Mouse (Mus musculus) urinary bladder, adult 18-20 months (tissue): ENCODE data around the gene Foxc2.
A peak's percentile ranks its signal among the peaks of the same experiment; 100 is the strongest.

Experiments used
- DNase-seq, 2 experiments: peaks; one replicate each; pipeline ENCODE4 v3.0.0; 2022; ENCODE audit warnings: low spot score in 2 of 2, mixed read lengths in 2 of 2

Foxc2 gene

DNA sequence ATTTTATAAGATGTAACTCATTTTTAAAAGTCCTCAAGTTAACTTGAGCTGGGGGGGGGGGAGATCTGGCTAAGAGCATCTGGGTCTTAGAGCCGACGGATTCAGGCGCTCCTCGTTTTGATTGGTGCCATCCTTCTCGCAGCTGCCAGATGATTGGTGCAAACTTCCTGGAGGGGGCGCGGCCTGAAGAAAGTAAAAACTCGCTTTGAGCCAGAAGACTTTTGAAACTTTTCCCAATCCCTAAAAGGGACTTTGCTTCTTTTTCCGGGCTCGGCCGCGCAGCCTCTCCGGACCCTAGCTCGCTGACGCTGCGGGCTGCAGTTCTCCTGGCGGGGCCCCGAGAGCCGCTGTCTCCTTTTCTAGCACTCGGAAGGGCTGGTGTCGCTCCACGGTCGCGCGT lies at the start of gene Foxc2:
TSS of gene Foxc2 (plus strand) at position 224 of the 400 bp plus-strand sequence.
- DNase-seq, result peak; percentile 58 to 81

DNA sequence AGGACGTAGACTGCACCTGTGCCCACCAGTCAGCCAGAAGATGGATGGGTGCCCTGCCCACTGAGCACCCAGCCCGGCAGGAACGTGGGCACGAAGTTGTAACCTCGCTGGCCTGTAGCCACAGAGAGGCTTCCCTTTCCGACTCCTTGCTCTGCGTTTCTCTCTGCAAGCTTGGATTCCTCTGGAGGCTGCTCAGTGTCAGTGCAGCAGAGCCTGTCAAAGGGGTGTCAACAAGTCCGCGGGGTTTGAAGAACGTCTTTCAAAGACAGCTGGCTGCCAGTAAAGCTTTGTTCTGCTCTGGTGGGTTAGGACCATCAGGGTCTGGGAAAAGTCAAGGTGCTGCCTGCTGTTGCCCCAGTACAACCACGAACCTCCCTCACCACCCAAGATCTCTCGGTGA lies 44.5 kb upstream of the Foxc2 start:
- DNase-seq, result no peak

DNA sequence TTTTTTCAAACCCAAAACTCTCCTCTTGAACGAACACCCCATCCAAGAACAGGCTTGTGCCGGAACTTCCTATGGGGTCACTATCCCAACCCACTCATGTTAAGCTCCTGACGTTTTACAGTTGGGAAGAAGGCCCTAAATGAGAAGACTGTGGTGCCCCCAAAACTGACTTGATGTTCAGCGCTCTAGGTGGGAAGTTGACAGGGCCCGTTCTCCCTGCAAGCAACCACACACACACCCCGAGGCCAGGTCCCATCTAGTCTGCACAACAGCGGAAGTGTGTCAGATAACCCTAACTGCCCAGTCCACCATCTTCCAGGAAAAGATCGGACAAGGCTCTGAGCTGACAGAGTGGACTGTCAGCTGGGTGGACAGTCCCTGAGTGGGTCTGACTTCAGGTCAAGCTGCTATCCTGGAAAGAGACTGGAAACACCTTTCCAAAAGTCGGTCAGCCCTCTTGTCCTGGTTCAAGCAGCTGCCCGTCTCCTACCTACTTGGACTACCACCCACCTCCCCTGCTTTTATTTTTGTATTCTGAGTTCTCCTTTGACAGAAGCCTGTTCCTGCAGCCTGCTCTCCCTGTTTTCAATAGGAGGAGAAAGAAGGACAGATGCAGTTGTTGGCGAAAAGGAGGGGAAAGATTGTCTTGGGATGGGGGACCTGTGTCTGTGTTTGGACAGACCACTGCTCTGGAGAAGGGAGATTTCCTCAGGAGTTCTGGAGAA lies 43.4 kb upstream of the Foxc2 start:
- DNase-seq, result no peak

DNA sequence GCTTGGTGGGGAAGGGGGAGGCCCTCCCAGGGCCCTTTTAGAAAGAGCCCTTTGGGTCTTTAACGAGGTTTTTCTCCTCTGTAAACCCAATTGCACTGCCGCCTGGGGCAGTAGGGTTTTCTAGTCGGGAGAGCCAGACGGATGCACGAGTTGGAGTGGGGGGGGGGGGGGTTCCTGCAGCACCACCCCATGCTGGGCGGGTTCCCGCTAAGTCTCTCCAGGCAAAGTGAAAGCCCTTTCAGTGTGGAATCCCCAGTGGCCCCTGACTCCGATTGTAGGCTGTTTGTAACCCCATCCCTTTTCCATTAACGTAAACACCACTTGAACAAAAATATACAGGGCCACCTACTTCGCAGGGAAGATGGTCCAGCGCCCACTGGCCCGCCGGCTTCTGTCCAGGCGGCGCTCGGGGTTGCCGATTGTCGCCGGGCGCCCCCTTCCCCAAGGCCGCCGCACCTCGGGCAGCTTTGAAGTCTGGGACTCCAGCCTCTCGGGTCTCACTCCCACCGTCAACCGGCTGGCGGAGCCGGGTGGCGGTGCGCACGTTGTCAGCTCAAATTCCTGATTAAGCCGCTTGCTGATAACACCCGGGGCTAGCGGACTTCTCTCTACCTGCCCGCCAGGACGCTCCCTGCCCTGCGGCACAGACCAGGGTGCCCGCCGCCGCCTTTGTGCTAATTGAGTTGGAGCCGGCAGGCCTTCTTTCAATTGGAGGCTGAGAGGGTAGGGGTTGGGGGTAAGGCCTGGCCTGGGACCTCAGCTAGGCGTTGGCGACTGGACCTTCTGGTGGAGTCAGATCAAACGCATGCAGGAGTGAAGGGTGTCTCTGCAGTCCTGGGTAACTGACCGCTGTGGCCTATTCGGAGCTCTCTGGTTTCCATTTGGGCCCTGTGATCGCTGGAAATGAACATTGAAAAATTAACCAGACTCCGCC lies 42.5 kb upstream of the Foxc2 start:
- no peak for DNase-seq

DNA sequence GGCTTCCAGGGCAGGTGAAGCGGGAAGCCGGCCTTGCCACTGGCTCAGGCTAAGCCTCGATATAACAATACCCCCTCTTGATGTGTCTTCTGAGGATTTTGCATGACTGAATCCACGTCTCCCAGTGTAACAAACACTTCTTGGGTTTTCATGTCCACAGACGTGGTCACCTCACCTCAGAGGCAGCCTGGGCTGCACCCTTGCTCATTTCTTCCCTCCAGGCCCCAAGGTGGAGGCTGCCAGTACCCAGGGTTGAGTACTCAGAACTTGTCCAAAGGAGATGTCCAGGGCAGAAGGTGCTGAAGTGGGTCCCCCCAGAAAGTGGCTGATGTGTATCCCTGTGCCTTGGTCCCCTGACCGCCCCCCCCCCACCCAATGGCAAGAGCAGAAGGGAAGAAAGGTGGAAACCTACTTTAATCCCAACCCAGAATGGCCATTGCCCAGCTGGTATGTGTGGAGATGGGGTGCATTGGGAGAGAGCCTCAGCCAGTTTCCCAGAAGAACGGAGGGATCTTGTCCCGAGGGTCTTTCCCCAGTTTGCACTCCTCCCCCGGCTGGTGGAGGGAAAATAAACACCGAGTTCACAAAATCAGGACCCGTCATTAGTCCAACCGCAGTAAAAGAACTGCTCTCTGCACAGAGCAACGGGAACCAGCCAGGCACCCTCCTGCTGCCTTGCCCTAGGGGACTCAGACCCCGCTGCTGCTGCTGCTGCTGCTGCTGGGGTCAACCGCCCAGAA lies 41.7 kb upstream of the Foxc2 start:
- DNase-seq, result no peak

DNA sequence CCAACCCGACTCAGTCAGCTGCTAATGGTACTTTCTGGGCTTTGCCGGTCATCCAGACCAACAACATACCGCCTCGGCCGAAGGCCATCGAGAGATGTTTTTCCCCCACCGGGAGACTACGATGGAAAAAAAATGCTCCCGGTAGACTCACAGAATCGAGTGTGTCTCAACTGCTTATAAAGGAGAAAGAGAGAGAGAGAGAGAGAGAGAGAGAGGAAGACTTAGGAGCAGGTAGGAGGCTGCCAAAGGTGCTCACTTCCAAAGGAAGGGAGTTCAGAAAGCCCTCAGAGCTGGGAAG lies 41.2 kb upstream of the Foxc2 start:
- no peak for DNase-seq

DNA sequence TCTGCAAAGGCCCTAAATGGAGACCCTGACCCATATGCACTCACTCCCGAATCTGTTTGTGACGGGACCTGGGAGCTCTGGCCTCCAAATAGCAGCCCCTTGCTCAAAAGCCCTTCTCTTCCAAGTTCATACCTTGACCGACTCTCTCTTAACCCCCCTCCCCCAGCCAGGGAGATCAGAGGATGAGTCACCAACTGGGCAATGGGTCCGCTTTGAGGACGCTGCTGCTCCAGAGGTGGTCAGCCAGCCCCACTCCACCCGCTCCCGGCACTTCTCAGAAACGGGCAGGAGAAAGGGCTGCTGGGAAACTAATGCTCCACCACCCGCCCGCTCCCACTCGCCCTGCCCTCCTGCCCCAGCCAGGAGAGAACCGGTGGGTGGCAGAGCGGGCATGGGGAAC lies 40.0 kb upstream of the Foxc2 start:
- DNase-seq, result no peak

DNA sequence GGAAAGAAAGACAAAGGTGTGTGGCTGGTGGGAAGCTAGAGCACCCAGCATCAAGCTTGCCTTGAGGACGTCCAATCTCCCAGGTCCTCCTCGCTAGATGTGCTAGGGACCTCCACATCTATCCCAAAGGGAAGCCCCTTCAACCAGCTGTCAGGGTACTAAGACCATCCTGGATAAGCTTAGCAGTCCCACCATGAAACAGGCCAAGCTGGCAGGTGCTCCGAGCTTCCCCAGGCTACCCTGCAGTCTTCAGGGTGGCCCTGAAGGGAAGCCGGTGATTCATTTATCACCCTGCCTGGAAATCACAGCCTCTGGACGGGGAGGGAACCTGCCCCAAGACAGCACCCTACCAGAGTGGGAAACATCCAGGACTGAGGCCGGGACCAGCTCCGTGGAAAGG lies 39.4 kb upstream of the Foxc2 start:
- DNase-seq, result no peak

DNA sequence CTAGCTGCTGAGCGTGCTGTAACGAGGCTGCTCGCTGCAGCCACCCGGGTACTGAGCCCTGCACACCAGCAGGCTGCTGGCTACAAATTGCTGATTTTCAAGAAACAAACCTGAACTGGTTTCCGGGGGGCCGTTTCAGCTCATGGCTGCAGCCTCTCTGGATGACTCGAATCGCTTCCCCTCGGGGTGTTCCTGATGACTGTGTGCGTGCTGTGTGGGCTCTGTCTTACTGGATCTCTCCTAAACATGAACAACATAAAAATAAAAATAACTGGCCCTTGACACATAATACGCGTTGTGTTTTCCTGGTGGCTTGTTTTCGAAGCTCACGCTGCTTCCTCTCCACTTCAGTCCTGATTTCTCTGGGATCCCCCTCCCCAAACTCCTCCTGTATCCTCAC lies 37.2 kb upstream of the Foxc2 start:
- DNase-seq, result no peak

DNA sequence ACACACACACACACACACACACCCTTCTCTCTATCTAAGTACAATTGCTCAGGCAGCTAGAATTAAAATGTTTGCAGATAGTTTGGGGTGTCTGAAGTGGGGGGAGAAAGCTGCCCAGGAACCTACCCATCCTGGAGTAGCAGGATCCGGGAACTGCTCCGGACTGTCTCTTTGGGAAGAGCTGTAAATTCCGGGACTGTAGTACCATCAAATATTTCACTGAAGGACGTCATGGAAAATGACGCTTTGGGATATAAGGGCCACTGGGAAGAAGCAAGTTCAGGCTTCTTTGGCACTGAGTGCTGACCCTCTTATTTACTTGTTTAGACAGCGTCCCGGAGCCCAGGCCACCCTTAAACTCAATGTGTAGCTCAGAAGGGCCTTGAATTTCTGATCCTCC lies 36.8 kb upstream of the Foxc2 start:
- DNase-seq, result no peak

DNA sequence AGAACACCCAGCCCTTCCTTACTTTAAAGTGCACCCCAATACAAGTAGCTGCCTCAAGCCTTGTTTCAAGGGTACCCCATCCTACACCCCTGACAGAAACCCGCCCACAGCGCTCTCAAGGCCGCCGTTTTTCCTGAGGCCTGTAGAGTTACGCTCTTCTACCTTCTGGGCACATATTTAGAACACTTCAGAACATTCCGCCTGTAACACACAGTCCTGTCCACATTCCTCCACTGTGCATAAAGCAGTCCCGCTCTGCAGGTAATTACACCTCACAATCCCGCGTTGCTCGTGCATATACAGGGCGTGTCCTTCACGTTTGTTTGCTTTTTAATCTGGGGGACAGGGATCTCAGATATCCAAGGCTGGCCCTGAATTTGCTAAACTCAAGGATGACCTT lies 36.0 kb upstream of the Foxc2 start:
- DNase-seq, result no peak

DNA sequence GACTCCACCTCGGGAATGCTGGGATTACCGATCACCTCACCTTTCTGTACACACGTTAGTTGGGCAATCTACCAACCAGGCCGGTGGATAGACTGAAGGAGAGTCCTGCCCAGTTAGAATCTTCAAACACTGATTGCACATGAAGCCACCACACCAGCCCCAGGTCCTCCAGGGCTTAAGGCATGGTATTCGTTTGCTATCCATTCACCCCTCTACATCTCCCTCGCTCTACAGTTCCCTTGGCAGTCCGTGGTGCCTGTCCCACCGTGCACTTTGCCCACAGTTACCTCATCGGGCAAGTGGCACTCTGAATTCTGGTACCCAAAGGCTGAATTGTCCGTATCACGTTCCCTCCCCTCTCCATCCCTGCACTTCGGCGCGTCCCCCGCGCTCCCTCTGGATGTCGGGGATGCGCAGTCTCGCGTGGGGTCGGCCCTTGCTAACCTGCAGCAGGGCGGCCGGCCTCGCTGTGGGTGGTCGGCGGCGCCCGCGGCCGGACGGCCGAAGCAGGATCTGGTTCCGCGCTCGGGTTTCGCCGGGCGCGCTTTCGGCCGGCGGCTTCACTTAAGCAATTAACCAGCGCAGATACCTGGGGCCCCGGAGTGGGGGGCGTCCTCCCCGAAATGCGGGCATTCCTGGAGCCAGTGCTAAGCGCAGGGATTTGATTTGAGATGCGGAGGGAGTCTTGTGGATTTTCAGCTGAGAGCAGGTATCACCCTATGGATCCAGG lies 35.4 kb upstream of the Foxc2 start:
- DNase-seq, result no peak

DNA sequence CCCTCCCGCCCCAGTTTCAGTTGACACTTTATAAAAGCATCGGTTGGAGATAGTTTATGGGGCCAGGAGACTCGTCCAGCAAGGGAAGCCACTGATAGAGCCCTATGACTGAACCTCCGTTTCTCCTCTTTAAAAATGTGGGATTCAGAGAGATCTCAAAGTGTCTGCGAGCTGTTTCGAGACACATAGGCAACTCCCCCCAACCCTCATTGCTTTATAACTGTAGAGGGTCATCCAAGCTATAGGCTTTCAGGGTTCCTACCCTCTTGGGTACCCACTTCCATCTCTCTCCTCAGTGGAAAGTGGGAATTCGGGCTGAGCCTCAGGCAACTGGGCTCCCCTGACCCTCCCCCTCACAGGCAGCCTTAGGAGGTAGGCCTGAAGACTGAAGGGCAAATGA lies 34.6 kb upstream of the Foxc2 start:
- no peak for DNase-seq

DNA sequence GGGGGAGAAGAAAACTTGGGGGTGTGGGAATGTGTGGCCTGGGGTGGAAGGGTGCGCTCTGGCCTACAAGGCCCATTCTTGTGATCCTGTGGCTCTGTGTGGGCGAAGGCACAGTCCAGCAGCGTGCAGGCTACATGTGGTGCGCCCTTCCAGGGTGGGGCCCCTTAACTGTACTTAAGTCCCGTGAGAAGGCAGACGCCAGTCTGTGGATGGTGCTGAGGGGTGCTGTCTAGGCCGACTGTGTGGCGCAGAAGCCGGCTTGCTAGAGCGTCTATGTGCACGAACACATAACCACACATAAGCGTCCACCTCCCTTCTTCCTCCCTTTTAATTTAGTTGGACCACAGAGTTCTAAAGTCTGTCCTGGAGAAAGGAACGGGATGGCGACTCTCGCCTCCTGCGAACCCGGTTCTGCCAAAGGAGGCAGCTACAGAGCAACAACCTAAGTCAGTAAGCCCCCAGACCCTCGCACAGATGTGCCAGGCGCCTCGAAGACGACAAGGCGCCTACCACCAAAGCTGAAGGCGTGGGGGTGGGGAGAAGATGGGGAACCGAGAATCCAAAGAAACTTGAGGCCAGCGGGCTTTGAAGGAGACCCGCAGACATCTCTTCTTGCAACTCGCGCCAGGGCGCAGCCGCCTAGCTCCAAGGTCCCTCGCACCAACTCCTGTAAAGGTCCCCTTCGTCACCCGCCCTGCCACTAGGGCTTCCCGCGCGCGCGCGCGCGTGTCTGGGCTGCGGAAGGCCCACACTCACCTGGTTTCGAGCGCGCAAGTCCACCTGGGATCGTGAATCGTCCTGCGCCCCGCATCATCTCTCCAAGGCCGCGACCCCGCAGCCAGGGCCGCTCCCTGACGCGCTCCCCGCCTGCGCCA lies 33.5 kb upstream of the Foxc2 start:
- no peak for DNase-seq

DNA sequence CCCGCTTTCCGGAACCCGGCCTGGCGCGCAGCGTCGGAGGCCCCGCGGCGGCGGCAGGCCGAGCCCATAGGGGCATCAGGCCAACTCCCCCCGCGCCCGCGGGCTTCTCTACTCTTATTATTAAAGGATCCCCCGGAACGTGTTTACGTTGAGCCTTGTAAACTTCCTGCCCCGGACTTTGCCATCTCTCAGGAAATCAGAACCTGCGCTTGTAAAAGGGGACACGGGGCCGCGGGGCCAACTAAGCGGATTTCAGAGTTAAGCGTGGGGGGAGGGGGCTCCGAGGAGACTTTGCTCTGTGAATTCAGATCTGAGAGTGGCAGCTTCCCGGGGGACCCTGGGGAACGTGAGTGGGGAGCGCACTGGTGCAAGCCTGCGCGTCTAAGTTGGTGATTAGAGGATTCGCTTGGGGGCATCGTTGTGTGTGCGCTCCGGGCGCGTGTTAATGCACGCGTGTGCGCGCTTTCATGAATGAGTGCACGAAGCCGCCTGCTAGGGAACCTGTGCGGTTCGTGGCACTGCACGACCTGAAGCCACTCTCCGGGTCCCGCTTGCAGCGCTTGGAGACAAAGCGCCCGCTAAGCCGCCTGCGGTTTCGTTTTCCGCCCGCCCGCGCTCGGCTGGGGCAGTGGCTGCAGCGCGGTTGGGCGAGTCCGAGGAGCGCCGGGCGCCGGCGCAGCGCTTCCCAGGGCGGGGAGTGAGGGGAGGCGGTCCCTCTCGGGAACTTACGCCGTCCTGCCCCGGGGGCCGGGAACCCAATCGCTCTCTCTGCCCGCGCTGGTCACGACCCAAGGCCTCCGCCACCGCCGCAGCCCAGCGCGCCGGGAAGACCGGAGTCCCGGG lies 32.7 kb upstream of the Foxc2 start:
- peak; percentile 74 to 79 for DNase-seq

DNA sequence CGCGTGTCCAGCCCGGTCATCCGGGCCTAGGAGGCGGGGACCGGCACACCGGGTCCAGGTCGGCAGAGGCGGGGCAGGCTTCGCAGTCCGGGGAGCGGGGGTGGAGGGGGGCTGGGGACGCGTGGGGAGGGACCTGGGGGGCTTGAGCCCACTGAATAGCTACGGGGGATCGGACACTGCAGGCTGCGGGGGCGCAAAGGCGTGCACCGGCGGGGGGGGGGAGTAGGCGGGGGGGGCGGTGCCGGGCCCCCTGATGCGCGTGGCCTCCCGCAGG lies 32.1 kb upstream of the Foxc2 start:
- no peak for DNase-seq

DNA sequence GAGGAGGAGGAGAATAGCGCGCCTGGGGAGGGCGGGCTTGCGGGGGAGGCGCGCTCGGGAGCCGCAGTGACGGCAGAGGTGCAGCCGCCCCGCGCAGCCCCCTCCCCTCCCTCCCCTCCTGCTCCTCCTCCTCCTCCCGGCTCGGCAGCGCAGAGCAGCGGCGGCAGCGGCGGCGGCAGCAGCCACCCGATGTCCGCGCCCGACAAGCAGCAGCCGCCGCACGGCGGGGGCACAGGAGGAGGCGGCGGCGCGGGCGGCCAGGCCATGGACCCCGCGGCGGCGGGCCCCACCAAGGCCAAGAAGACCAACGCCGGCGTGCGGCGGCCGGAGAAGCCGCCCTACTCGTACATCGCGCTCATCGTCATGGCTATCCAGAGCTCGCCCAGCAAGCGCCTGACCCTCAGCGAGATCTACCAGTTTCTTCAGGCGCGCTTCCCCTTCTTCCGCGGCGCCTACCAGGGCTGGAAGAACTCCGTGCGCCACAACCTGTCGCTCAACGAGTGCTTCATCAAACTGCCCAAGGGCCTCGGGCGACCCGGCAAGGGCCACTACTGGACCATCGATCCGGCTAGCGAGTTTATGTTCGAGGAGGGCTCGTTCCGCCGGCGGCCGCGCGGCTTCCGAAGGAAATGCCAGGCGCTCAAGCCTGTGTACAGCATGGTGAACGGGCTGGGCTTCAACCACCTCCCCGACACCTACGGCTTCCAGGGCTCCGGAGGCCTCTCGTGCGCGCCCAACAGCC lies 31.6 kb upstream of the Foxc2 start, which contains the start of gene Foxf1:
TSS of gene Foxf1 (plus strand) at position 177 of the 742 bp plus-strand sequence.
- peak in 1 of 2 experiments; percentile 58 for DNase-seq

DNA sequence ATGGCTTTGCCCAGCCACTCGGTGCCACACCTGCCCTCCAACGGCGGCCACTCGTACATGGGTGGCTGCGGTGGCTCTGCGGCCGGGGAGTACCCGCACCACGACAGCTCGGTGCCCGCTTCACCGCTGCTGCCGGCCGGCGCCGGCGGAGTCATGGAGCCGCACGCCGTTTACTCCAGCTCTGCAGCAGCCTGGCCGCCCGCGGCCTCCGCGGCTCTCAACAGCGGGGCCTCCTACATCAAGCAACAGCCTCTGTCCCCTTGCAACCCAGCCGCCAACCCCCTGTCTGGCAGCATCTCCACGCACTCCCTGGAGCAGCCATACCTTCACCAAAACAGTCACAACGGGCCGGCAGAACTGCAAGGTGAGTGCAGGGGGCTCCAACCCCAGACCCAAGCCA lies 31.0 kb upstream of the Foxc2 start:
- no peak for DNase-seq

DNA sequence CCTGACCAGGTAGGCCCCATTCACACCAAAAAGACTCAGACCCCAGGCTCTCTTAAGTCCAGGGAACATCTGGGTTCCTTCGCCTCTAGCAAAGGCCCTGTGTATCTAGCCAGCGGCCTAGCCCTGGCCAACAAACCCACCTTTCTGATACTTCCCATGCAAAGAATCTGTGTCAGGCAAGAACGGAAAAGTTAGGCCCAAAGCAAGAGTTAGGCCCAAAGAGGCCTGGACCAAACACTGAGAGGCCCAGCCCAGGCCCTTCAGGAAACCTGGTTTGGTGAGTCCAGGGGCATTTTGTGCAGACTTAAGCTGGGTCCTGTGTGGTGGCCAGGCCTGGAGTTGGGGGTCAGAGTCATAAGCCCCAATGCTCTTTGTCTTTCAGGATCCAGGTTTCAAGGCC lies 30.4 kb upstream of the Foxc2 start:
- no peak for DNase-seq
